Mouse (Mus musculus): ENCODE data around the gene Tlx3. TPM values are rescaled to one million over a fixed set of nuclear protein-coding genes. Genes with fewer than 3 reads are reported as not detected.

Tlx3 gene
- polyA plus RNA-seq, 1 experiment from 2014 or later: 55.7 TPM

DNA sequence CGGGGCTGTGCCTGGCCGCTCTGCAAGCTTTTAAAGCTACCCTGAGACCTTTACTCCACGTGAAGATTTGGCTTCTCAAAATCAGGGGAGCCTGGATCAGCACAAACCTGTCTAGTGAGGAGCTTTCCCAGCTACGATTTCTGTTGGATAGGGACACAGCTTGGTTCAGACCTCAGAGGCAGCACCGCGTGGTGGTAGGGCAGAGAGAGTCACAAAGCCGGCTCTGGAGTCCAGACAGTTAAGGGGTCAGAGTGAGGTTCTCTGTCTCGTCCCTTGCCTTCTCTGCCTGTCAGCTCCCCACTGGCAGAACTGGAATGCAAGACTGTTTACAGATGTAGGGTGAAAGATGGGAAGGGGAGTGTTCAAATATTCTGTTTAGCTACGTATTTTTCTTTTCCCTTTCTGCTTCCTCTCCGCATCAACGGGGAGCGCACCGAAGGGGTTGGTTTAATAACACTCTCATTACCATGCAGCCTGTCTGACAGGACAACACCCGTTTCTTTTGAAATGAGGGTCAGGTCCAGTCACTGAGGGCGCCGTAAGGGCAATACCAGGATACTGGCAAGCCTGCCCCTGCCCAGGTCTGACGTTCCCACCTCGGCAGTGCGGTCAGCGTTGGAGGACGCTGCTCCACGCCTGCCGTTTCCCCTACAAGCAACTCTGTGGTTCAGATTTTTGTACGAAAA lies 6.8 kb downstream of the Tlx3 start:
- no peak for ATAC-seq (ENCODE audit: low read depth)
- peak overlapping the region; percentile 49 for H3K4me2 ChIP-seq
- peaks cover 90% of the 10 kb centered on the region for H3K27me3 ChIP-seq
- 6% methylated on average over 24 of the region's 24 CpGs for WGBS
- peak overlapping the region; percentile 53 for H3K4me3 ChIP-seq
- H3K4me1 ChIP-seq (replicated peaks): peaks cover 58% of the 10 kb centered on the region
- peak overlapping the region; percentile 95 for H3K27ac ChIP-seq (replicated peaks)
- H3K9me3 ChIP-seq: 0 out of 2 replicates have a peak, but pooled peaks cover 3% of the 10 kb centered on the region
- peak overlapping the region; percentile 86 for H3K9ac ChIP-seq
- H3K36me3 ChIP-seq: no peaks in the 10 kb centered on the region; the same call in 1 of the 2 replicates

DNA sequence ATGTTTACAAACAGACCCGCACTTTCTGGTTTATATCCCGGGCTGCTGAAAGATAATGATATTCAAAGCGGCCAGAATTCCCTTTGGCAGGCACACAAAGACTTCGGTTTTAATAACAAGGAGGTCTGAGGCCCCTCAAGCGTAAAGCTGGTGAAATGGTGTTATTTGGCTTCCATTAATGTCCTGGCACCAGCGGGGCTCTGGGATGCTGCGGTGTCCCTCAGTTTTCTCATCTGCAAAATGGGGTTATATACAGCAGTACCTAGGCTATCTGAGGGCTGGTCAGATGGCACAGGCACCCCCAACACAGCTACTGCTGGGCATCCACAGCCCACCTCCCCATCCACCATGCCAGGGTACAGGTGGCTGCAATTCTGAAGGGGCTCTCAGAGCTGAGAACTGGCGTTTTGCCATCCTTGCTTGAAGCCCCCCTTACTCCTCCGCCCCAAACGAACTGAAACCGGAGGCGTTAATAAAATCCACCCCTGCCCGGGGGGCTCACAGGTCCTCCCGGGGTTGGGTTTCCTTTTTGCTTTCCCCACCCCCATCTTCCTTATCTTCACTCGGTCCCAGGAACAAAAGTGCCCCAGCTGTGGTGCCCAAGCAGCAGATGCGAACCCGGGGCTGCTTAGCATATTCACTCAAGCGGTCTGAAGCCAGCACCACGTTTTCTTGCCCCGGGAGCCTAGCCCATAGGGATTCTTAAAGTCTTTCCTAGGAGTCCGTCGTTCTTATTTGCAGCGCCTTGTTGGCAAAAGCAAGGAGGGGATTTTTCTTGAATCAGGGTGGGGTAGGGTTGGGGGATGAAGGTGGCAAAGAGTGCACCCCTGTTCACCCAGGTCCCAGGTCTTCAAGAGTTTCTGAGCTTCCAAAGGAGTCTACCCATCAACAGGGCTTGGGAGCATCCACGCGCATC lies 7.6 kb downstream of the Tlx3 start:
- ATAC-seq (ENCODE audit: low read depth): 0 out of 2 replicates have a peak, but pooled peaks have one; percentile 33
- H3K9me3 ChIP-seq: 0 out of 2 replicates have a peak, but pooled peaks cover 3% of the 10 kb centered on the region
- no peaks in the 10 kb centered on the region; the same call in 1 of the 2 replicates for H3K36me3 ChIP-seq
- H3K4me1 ChIP-seq (replicated peaks): peaks cover 50% of the 10 kb centered on the region
- H3K4me2 ChIP-seq: peak overlapping the region; percentile 49
- H3K9ac ChIP-seq: peak overlapping the region; percentile 86; the same call in 1 of the 2 replicates
- peaks cover 91% of the 10 kb centered on the region for H3K27me3 ChIP-seq
- 4% methylated on average over 25 of the region's 25 CpGs for WGBS
- H3K4me3 ChIP-seq: no peak overlapping the region
- peak overlapping the region; percentile 95 for H3K27ac ChIP-seq (replicated peaks)

DNA sequence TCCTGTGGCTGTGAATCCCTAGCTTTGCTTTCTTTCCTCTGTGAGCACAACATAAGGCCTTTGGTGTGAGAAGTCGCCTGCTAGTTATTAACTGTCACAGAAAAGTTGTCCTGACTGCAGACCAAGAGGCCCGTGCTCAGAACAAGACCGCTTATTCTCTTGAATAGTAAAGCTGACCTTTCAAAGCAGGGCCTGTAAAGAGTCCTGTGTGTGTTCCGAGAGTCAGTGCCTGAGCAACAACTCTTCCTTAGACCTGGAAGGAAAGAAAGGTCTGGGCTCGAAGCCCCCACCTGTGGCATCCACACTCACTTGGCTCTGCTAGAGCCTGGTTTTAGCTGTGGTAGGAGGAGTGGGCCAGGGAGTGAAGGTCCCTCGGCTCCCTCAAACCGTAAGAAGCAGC lies 8.3 kb downstream of the Tlx3 start:
- no peak for ATAC-seq (ENCODE audit: low read depth)
- no peaks in the 10 kb centered on the region; the same call in 1 of the 2 replicates for H3K36me3 ChIP-seq
- 12% methylated on average over 7 of the region's 7 CpGs for WGBS
- 0 out of 2 replicates have a peak, but pooled peaks cover 3% of the 10 kb centered on the region for H3K9me3 ChIP-seq
- no peak overlapping the region for H3K4me3 ChIP-seq
- no peak overlapping the region for H3K9ac ChIP-seq
- H3K27ac ChIP-seq (replicated peaks): 0 out of 2 replicates have a peak overlapping the region, but pooled peaks have one; percentile 95
- H3K4me2 ChIP-seq: no peak overlapping the region
- H3K27me3 ChIP-seq: peaks cover 92% of the 10 kb centered on the region
- H3K4me1 ChIP-seq (replicated peaks): peaks cover 42% of the 10 kb centered on the region

DNA sequence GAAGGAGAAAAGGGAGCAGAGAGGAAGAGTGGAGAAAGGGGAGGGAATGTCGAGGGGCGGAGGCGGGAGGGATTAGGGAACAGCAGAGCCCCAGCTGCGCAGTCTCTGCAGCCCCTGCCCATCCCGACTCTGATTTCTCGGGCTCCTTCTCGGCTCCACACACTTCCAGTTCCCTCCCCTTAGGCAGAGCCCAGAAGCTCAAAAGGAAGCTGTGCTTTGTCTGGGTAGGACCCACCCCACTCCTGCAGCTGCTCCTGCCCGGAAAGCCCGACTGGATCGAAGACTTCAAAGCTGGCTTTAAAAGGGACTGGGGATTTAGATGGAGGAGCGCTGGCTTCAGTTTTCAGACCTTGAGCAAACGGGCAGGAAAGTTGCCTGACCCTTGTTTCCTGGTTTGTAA lies 9.7 kb downstream of the Tlx3 start:
- Histone ChIP-seq H3K9me3 (0 out of 2 replicates have a peak, but pooled peaks cover 3% of the 10 kb centered on the region), H3K4me1 (replicated peaks) (peaks cover 41% of the 10 kb centered on the region), H3K27me3 (peaks cover 80% of the 10 kb centered on the region), H3K36me3 (no peaks in the 10 kb centered on the region; the same call in 1 of the 2 replicates), H3K9ac (0 out of 2 replicates have a peak overlapping the region, but pooled peaks have one; percentile 38), H3K4me2 (0 out of 2 replicates have a peak overlapping the region, but pooled peaks have one; percentile 24), H3K4me3 (no peak overlapping the region), H3K27ac (replicated peaks) (peak overlapping the region; percentile 53)
- ATAC-seq (ENCODE audit: low read depth): peak; percentile 38; the same call in 1 of the 2 replicates
- 2% methylated on average over 12 of the region's 12 CpGs for WGBS

DNA sequence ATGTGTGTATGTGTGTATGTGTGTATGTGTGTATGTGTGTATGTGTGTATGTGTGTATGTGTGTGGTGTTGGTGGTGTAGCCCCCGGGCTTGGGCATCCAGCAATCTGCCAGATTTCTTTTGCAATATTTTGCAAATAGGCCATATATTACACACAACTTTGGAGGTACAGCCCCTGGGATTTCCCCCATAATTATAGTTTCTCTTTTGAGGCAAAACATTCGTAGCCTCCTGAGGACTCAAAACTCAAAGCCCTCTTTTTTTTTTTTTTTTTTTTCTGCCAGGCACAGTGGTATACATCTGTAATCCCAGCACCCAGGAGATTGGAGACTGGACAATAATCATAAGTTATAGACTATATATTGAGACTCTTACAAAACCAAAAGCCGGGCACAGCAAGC lies 21.6 kb downstream of the Tlx3 start:
- Histone ChIP-seq H3K36me3 (no peaks in the 10 kb centered on the region), H3K4me2 (no peak overlapping the region), H3K4me1 (replicated peaks) (peaks cover 23% of the 10 kb centered on the region), H3K27ac (replicated peaks) (no peak overlapping the region), H3K9me3 (no peaks in the 10 kb centered on the region), H3K27me3 (peaks cover 39% of the 10 kb centered on the region), H3K4me3 (no peak overlapping the region), H3K9ac (no peak overlapping the region)
- no peak for ATAC-seq (ENCODE audit: low read depth)
- 73% methylated on average over 3 of the region's 3 CpGs for WGBS

DNA sequence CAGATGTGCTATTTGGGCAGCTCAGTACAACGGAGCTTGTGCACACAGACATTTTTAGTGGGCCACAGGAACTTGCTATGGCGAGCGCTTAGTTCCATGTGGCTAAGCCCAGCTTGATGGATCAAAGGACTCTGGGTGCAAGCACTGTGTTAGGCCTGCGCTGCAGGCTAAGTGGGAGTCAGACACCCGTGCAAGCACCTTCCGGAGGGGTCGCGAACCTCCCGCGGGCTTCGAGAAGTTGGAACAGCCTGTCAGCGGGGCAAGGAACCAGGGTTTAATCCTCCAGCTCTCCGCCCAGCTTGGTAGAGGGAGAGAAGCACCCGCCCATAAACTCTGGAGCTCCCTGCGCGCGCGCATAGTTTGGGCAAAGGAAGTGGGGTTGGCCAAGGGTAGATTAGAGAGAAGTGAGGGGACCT lies 22.7 kb downstream of the Tlx3 start:
- H3K9ac ChIP-seq: peak overlapping the region; percentile 44; the same call in 1 of the 2 replicates
- H3K27me3 ChIP-seq: peaks cover 34% of the 10 kb centered on the region
- H3K4me3 ChIP-seq: peak overlapping the region; percentile 19
- no peaks in the 10 kb centered on the region for H3K9me3 ChIP-seq
- no peaks in the 10 kb centered on the region for H3K36me3 ChIP-seq
- peak overlapping the region; percentile 49 for H3K4me2 ChIP-seq
- no peak for ATAC-seq (ENCODE audit: low read depth)
- H3K27ac ChIP-seq (replicated peaks): no peak overlapping the region
- 2% methylated on average over 18 of the region's 18 CpGs for WGBS
- peaks cover 23% of the 10 kb centered on the region for H3K4me1 ChIP-seq (replicated peaks)

DNA sequence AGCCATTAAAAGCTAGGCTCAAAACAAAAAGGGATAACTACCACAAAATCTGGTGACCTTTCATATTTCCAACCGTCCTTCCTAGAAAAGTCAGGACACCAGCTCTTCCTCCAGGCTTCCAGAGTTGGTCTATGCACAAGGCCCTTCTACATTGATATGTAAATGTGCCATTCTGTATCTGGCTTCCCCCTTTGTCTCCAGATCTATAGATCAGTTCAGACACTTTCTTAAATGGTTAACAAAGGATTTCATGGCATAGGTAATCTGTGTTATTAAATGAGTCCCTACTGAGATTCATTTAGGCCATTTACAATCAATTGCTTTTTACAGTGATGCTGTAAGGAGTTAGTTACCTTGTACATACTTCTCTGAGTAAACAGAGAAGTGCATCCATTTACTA lies 23.6 kb downstream of the Tlx3 start:
- Histone ChIP-seq H3K36me3 (no peaks in the 10 kb centered on the region), H3K4me3 (no peak overlapping the region), H3K9me3 (no peaks in the 10 kb centered on the region), H3K27me3 (peaks cover 34% of the 10 kb centered on the region), H3K4me1 (replicated peaks) (peaks cover 23% of the 10 kb centered on the region), H3K4me2 (no peak overlapping the region), H3K9ac (no peak overlapping the region), H3K27ac (replicated peaks) (no peak overlapping the region)
- 17% methylated on average over 1 of the region's 1 CpGs for WGBS
- no peak for ATAC-seq (ENCODE audit: low read depth)

DNA sequence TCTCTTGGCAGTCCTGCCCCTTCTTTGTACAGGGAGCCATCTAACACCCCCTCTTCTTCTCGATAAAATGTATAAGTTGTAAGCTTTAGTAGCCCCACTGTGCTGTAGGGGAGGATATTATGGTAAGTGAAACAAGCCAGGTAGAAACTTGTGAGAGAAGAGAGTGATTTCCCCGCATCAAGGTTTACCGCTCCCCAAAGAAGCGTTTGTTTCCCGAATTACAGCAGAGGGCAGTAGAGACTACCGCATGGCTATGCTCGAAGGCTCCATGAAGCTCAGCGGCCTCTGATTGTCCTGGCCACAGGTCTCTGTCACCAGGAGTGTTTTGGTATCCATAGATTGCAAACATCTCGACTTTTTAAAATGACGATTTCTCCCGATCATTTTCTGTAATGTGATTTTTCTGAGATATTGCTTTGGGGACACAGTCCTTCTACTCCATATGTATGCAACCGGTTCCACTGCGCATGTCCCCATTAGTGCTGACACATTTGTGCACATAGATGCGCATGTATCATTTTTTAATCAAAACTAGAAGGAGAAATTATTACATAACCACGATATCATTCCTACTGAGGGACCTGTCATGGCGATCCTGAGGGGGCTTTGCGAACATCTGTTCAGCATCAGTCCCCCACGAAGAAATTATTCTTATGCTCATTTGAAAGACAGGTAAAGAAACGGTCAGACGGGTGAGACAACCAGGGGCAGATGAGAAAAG lies 26.7 kb downstream of the Tlx3 start:
- 29% methylated on average over 20 of the region's 20 CpGs for WGBS

DNA sequence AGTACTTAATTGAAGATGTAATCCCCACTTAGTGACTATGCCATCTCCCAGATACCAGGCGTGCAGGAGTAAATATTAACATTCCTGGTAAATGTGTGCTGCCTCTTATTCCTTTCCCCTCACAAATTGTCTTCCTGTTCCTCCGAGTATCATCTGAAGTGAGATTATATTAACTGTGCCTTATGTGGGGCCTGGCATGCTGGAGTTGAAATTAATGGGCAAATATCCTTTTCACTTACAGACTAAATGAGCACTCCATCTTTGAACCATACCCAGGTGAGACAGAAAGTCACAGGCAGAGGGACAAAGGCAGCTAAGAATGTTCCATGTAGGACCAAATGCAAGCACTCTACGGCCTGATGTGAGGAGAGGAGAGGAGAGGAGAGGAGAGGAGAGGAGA lies 27.6 kb downstream of the Tlx3 start:
- Histone ChIP-seq H3K27me3 (peaks cover 24% of the 10 kb centered on the region; the same call in 1 of the 2 replicates), H3K27ac (replicated peaks) (no peak overlapping the region), H3K4me2 (no peak overlapping the region), H3K9me3 (no peaks in the 10 kb centered on the region), H3K4me1 (replicated peaks) (peaks cover 17% of the 10 kb centered on the region), H3K4me3 (no peak overlapping the region), H3K9ac (no peak overlapping the region), H3K36me3 (no peaks in the 10 kb centered on the region)
- 60% methylated on average over 2 of the region's 3 CpGs for WGBS
- ATAC-seq (ENCODE audit: low read depth): peak; percentile 15; the same call in 1 of the 2 replicates

More for the DNA sequence above, 26.7 kb downstream of the Tlx3 start:
- H3K27me3 ChIP-seq: peaks cover 32% of the 10 kb centered on the region
- no peak overlapping the region for H3K27ac ChIP-seq (replicated peaks)
- peaks cover 23% of the 10 kb centered on the region for H3K4me1 ChIP-seq (replicated peaks)
- H3K4me2 ChIP-seq: no peak overlapping the region
- H3K36me3 ChIP-seq: no peaks in the 10 kb centered on the region
- no peak overlapping the region for H3K4me3 ChIP-seq
- no peak overlapping the region for H3K9ac ChIP-seq
- no peaks in the 10 kb centered on the region for H3K9me3 ChIP-seq
- peak; percentile 68 for ATAC-seq (ENCODE audit: low read depth)

DNA sequence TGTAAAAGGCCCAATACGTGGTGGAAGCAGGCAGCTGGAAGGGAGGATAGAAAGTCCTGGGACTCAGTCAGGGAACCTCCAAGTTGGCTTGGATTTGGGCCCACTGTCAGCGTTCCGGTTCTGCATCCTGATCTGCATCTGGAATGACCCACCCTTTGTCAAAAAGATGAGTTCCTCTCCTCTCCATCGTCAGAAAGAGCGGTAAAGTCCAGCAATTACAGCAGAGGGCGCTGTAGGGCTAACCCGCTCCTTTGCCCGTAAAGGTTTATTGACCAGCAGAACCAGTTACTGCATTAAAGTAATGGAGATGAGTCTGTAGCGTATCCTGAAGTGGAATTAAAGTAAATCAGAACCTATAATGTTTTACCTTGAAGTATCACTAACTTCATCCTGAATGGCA lies 32.9 kb downstream of the Tlx3 start:
- H3K4me2 ChIP-seq: no peak overlapping the region
- no peaks in the 10 kb centered on the region for H3K36me3 ChIP-seq
- peaks cover 5% of the 10 kb centered on the region; the same call in 1 of the 2 replicates for H3K27me3 ChIP-seq
- 9% methylated on average over 9 of the region's 9 CpGs for WGBS
- no peaks in the 10 kb centered on the region; the same call in 1 of the 2 replicates for H3K4me1 ChIP-seq (replicated peaks)
- no peak overlapping the region for H3K27ac ChIP-seq (replicated peaks)
- ATAC-seq (ENCODE audit: low read depth): no peak
- no peak overlapping the region for H3K4me3 ChIP-seq
- no peak overlapping the region for H3K9ac ChIP-seq
- no peaks in the 10 kb centered on the region for H3K9me3 ChIP-seq

DNA sequence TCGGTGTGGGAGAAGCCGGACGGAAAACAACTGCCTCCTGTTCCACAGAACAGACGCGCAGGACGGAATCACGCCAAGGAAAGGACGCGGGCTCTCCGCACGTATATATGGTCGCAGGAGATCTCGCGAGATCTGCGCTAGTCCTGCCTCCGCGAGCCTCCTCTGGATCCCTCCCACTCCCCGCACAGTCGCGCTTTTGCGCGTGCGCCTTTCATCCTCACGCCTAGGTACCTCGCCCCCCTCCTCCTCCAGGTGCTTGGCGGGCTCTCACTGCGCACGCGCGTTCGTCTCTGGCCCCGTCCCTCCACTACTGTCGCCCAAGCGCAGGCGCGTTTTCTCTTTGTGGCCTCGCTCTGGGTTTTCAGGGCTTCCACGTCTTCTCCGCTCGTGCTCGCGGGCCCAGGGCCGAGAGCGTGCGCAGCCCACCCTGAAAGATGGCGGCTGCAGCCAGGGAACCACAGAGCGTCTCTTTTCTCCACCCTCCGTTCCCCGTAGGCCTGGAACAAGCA lies 40.3 kb downstream of the Tlx3 start, which contains the start of gene Npm1:
Gene Npm1, minus strand, starts transcription at position 209 of the 509 bp plus-strand sequence.
- 4% methylated on average over 49 of the region's 49 CpGs for WGBS

More for the DNA sequence above, 40.3 kb downstream of the Tlx3 start, which contains the start of gene Npm1:
- Histone ChIP-seq H3K9ac (peak within 1 kb of the TSS; percentile 97), H3K4me1 (replicated peaks) (peaks cover 24% of the 10 kb centered on the region), H3K27ac (replicated peaks) (peak within 1 kb of the TSS; percentile 98), H3K4me3 (peak within 1 kb of the TSS; percentile 75), H3K27me3 (peaks cover 5% of the 10 kb centered on the region; the same call in 1 of the 2 replicates), H3K36me3 (peaks cover 26% of the 10 kb centered on the region), H3K9me3 (no peaks in the 10 kb centered on the region), H3K4me2 (peak within 1 kb of the TSS; percentile 97)
- peak; percentile 97 for ATAC-seq (ENCODE audit: low read depth)

All from neural tube, embryonic 13.5 days (tissue).